Mouse (Mus musculus) midbrain, postnatal 0 days (tissue): ENCODE measurements around the gene Hcrt. TPM values are rescaled to one million over a fixed set of nuclear protein-coding genes. Genes with fewer than 3 reads are reported as not detected.

ENCODE experiments used
- ATAC-seq: fragments of 200-750 bp; cut with Nextera tagmentation; 2 replicates; pipeline ENCODE4 v1.8.0; 2017; ENCODE audit warnings: moderate number of reproducible peaks, mild to moderate bottlenecking, moderate TSS enrichment, moderate library complexity; ENCODE audit not compliant: low FRiP score
- DNase-seq: peaks from one replicate; pipeline ENCODE4 v3.0.0-alpha.2; 2015; ENCODE audit warnings: low spot score
- H3K27ac ChIP-seq: fragments of 300-500 bp; sonication (generic); 2 replicates; pipeline ENCODE4 v1.5.1; 2014; ENCODE audit warnings: low read depth, mild to moderate bottlenecking, low read length, mixed read lengths
- H3K27me3 ChIP-seq: fragments of 300-500 bp; sonication (generic); 2 replicates; pipeline ENCODE4 v1.6.1; 2014; ENCODE audit warnings: low read length, control low read depth, mixed read lengths; ENCODE audit not compliant: insufficient read depth
- H3K36me3 ChIP-seq: fragments of 300-500 bp; sonication (generic); 2 replicates; pipeline ENCODE4 v1.6.1; 2014; ENCODE audit warnings: low read length, control low read depth, mixed read lengths; ENCODE audit not compliant: insufficient read depth
- H3K4me1 ChIP-seq: fragments of 300-500 bp; sonication (generic); 2 replicates; pipeline ENCODE4 v1.6.1; 2014; ENCODE audit warnings: mild to moderate bottlenecking, control low read depth, antibody characterized with exemption, low read length, mixed read lengths; ENCODE audit not compliant: insufficient read depth
- H3K4me2 ChIP-seq: fragments of 300-500 bp; sonication (generic); 2 replicates; pipeline ENCODE4 v1.6.1; 2014; ENCODE audit warnings: low read depth, mild to moderate bottlenecking, low read length, mixed read lengths; ENCODE audit not compliant: poor library complexity, severe bottlenecking
- H3K4me3 ChIP-seq: fragments of 300-500 bp; sonication (generic); 2 replicates; pipeline ENCODE4 v1.5.1; 2014; ENCODE audit warnings: low read depth, mild to moderate bottlenecking, low read length, moderate library complexity
- H3K9ac ChIP-seq: fragments of 300-500 bp; sonication (generic); replicated peaks from 2 replicates; pipeline ENCODE4 v1.6.1; 2014; ENCODE audit warnings: mild to moderate bottlenecking, low read length, moderate library complexity, mixed read lengths; ENCODE audit not compliant: poor library complexity, severe bottlenecking
- H3K9me3 ChIP-seq: fragments of 300-500 bp; sonication (generic); 2 replicates; pipeline ENCODE4 v1.6.1; 2016; ENCODE audit warnings: low read length, control low read depth
- CTCF ChIP-seq: IDR thresholded peaks from 2 replicates; pipeline ENCODE4 v1.5.1; 2016; ENCODE audit warnings: antibody characterized with exemption, mild to moderate bottlenecking
- WGBS: fragments of 180-500 bp; shearing (Covaris S2); extraction: QIAGEN DNeasy Blood & Tissue Kit; methylation state at CpG from one replicate; pipeline ENCODE4 v1.1.7; 2014; 5-methylcytosine and 5-hydroxymethylcytosine counted together
- polyA plus RNA-seq: library from polyadenylated mRNA; unstranded; fragments of >200 nt; fragmentation: Nextera tagmentation; extraction: Ambion mirVana; gene quantifications from 2 replicates; pipeline ENCODE4 v1.2.1, GENCODE M21; 2015
- total RNA-seq: library from RNA; depleted of rRNA; stranded (reverse); fragments of >200 nt; gene quantifications from 2 replicates; pipeline ENCODE4 v1.2.3, GENCODE M21; 2014

Gene Hcrt
- total and polyA plus RNA-seq, 2 experiments from 2014 or later = 4.5 to 16.8 TPM

DNA sequence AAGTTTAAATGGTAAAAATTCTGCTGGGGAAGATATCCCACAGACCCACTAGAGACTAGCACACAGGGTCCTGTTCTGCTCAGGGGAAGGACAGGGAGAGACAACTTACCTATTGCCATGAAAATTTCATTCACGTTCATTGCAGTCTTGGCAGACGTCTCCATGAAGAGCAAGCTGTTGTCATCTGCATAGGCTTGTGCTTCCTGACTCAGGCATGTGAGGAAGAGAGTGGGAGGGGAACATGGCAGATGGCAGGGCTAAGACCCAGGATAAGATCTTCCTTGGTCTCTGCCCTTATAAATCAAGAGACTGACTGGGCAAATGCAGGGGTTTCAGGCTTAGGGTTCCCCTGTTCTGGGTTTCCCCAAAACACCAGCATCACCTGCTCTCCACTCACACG, 46.1 kb downstream of the Hcrt start:
- Histone ChIP-seq H3K4me2 (no peak overlapping the region), H3K27me3 (no peaks in the 10 kb centered on the region), H3K9me3 (no peaks in the 10 kb centered on the region), H3K9ac (no peak overlapping the region), H3K4me1 (0 out of 2 replicates have a peak, but pooled peaks cover 3% of the 10 kb centered on the region), H3K27ac (no peak overlapping the region), H3K4me3 (no peak overlapping the region), H3K36me3 (peaks cover 26% of the 10 kb centered on the region)
- no peak for TF ChIP-seq CTCF
- ATAC-seq (no peak), DNase-seq (no peak)
- WGBS = 92% methylated on average over 3 of the region's 3 CpGs

DNA sequence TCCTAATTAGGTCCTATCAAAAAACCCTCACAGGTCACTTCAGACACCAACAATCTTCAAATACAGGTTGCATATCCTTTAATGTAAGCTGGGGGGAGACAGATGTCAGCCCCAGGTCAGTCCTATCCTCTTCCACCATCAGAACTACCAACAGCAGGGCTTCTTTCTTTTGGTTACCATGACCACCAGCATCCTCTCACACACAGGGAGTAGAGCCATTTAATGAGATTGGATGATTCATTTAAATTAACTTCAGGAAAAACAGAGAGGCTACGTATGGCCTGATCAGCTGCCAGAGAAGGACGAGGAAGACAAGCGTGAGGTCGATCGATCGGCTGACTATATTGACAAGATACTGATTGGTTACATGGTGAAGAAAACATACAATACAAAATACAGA, 47.8 kb downstream of the Hcrt start:
- Histone ChIP-seq H3K27ac (no peak overlapping the region), H3K27me3 (no peaks in the 10 kb centered on the region), H3K4me2 (no peak overlapping the region), H3K9me3 (no peaks in the 10 kb centered on the region), H3K4me1 (peaks cover 8% of the 10 kb centered on the region; the same call in 1 of the 2 replicates), H3K36me3 (peaks cover 29% of the 10 kb centered on the region), H3K4me3 (no peak overlapping the region), H3K9ac (no peak overlapping the region)
- WGBS = 65% methylated on average over 6 of the region's 6 CpGs
- ATAC-seq (no peak), DNase-seq (no peak)
- TF ChIP-seq CTCF = no peak

DNA sequence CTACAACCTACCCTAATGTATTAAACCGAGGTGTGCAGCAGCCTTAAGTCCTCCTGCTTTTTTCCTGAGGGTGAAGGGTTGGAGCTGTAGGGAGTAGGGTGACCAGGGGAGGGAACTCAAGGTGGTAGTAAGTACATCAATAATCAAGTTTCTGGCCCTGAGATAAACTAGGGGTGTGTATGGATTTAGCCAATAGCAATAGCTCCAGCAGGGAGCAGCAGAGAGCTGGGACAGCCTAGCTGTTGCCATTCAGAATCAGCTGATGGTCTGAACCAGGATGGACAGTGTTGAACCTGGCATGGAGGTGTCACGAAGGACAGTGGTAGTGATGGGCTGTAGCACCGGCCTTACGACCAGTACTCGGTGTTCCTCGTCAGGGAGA, 48.2 kb downstream of the Hcrt start:
- peak; percentile 94 for TF ChIP-seq CTCF
- Histone ChIP-seq H3K27me3 (no peaks in the 10 kb centered on the region), H3K4me1 (peaks cover 8% of the 10 kb centered on the region; the same call in 1 of the 2 replicates), H3K9me3 (no peaks in the 10 kb centered on the region), H3K9ac (no peak overlapping the region), H3K36me3 (peaks cover 31% of the 10 kb centered on the region), H3K4me3 (no peak overlapping the region), H3K27ac (no peak overlapping the region), H3K4me2 (no peak overlapping the region)
- DNase-seq (peak; percentile 87), ATAC-seq (0 out of 2 replicates have a peak, but pooled peaks have one; percentile 24)
- 51% methylated on average over 6 of the region's 6 CpGs for WGBS

DNA sequence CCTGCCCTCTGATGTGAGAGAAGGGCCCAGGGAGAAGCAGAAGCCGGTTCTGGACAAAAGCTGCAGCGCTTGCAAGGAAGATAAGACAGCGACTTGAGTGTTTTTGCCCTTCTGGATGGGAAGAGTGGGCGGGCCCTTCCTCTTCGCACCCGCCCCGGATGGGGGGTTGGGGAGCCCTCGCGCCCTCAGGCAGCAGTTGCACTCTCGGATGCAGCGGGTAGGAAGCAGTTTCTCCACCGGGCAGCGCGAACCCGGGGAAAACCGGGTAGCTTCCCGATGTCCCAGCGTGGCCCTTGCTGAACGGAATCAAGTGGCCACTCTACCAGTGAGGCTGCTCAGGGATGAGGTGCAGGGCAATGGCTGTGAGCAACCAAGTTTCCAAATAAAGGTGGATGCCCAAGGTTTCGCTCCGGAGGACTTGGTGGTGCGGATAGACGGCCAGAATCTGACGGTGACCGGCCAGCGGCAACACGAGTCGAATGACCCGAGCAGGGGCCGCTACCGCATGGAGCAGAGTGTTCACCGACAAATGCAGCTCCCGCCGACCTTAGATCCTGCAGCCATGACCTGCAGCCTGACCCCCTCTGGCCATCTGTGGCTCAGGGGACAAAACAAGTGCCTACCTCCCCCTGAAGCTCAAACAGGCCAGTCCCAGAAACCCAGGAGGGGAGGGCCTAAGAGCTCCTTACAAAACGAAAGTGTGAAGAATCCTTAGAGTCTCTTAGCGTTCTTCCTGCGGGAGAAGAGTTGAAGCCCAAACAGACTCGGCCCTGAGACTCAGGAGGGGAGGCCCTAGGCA, 48.8 kb downstream of the Hcrt start, which contains the start of gene Hspb9:
TSS of gene Hspb9 (plus strand) at position 116 of the 799 bp plus-strand sequence.
- Histone ChIP-seq H3K4me3 (no peak within 1 kb of the TSS), H3K27ac (0 out of 2 replicates have a peak within 1 kb of the TSS, but pooled peaks have one; percentile 38), H3K36me3 (peaks cover 37% of the 10 kb centered on the region), H3K27me3 (no peaks in the 10 kb centered on the region), H3K4me1 (peaks cover 8% of the 10 kb centered on the region; the same call in 1 of the 2 replicates), H3K9ac (peak within 1 kb of the TSS; percentile 46), H3K4me2 (peak within 1 kb of the TSS; percentile 15; the same call in 1 of the 2 replicates), H3K9me3 (no peaks in the 10 kb centered on the region)
- no peak for DNase-seq
- TF ChIP-seq CTCF = no peak
- 14% methylated on average over 38 of the region's 38 CpGs for WGBS
- ATAC-seq = no peak

DNA sequence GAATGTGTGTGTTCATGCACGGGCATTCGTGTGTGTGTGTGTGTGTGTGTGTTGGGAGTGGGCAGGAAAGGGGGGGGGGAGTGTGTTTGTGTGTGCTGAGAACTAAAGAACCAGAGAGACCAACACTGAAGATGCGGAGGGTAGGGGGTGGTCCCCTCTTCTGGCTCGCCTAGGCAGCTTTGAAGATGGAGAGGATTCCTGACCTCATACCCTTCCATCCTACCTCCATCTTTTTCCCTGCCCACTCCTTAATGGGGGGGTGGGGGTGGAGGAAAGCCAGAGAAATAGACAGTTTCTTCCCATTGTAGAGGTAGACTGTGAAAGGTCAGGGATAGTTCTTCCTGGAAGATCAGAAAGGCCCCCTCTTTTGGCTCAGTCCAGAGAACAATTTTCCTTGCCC, 49.6 kb downstream of the Hcrt start:
- H3K4me1 ChIP-seq = peaks cover 8% of the 10 kb centered on the region; the same call in 1 of the 2 replicates
- H3K4me2 ChIP-seq = no peak overlapping the region
- H3K4me3 ChIP-seq = no peak overlapping the region
- no peak overlapping the region for H3K27ac ChIP-seq
- H3K9ac ChIP-seq = peak overlapping the region; percentile 46; the same call in 1 of the 2 replicates
- no peak for ATAC-seq
- no peaks in the 10 kb centered on the region for H3K27me3 ChIP-seq
- H3K9me3 ChIP-seq = no peaks in the 10 kb centered on the region
- peaks cover 38% of the 10 kb centered on the region for H3K36me3 ChIP-seq
- 79% methylated on average over 4 of the region's 4 CpGs for WGBS
- no peak for TF ChIP-seq CTCF
- DNase-seq = no peak
